Mouse (Mus musculus) neutrophil, adult 65 days (primary cell): ENCODE measurements around the gene Vps26c. TPM values are rescaled to one million over a fixed set of nuclear protein-coding genes. Genes with fewer than 3 reads are reported as not detected.

Experiments used
- total RNA-seq: library from RNA; stranded (reverse); gene quantifications from 2 replicates; pipeline ENCODE4 v1.2.4, GENCODE M21; 2023

Vps26c gene
- total RNA-seq: 25.3 and 34.2 TPM in 2 replicates

DNA sequence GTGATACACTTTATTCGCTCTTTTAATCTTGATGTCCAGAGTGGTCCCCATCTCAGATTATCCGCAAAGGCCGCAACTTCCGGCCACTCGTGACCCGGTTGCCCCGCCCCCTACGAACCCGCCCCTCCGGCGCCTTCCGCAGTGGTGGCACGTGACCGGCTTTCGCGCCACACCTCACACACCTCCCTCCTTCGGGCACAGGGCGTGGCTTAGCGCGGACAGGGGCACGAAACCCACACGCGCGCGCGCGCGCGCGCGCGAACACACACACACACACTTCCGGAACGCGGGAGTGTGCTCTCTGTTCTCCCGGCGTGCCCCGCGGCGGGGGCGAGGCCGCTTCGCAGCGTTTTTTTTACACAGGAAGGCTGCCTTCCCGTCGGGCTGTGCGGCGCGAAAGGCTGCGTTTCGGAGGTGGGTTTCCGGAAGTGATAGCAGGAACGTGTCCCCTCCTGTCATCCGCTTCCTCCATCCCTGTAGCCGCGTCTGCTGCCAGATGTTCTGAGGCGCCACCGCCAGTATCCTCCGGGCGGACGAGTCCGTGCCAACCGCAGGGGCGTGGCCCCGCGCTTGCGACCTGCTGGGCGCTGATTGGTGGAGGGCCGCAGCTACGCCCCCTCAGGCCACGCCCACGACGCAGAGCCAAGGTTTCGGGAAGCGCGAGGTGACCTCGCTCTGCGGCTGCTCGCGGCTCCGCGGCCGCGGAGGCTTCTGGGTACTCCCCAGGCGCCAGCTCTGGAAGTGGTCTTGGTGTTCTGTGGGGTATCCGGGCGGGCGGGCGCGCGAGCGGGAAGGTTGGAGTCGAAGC, at the start of gene Vps26c:
Vps26c (minus strand) TSS at position 487 of the 808 bp plus-strand sequence.

DNA sequence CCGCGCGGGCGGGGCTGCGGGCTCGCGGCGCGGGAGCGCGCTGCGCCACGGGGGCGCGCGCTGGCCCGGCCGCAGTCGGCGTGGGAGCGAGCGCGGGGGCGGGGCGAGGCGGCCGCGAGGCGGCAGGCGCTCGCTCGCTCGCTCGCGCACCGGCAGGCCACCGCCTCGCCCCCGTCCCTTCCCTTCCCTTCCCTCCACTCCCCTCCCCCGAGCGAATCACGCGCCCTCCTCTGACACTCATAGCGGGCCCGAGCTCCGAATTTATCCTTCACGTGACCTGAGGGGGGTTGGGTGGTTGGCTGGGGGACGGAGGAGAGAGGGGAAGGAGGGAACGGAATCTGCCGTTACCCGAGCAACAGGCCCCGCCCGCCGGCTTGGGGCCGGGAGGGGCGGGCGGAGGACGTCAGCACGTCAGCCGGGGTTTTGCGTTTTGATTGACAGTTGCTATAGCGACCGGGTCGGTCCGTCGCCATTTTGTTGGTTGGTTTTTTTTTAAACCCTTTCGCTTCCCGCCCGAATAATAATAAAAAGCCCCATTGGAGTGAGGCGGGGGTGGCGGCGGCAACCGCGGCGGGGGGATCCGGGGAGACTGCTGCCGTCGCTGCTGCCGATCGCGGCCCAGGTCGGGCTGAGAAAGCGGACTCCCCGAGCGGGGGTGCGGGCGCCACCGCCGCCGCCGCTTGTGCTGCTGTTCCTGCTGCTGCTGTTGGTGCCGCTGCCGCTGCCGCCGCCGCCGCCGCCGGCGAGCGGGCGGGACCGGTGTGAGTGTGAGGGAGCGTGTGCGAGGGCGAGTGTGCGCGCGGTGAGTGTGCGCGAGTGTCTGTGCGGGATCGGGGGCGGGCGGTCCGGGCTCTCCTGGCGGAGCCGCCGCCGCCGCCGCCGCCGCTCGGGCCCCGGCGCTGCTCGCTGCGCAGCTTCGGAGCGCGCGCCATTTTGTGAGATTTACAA, 42.9 kb upstream of the Vps26c start, which contains the start of gene Dyrk1a:
Dyrk1a (plus strand) TSS at position 782 of the 948 bp plus-strand sequence.

Other genes with a start within 250 kb of the Vps26c start
- 18.7 and 21.2 TPM in 2 replicates for gene Hlcs, start 213.3 kb downstream of the Vps26c start, total RNA-seq
- not detected in 2 replicates for gene Ripply3, start 198.4 kb downstream of the Vps26c start, total RNA-seq
- gene Ttc3, start 156.2 kb downstream of the Vps26c start, total RNA-seq: 17.8 and 24.4 TPM in 2 replicates
- gene Pigp, start 155.0 kb downstream of the Vps26c start, total RNA-seq: 7.1 and 8.7 TPM in 2 replicates
- gene Dyrk1a, start 43.2 kb upstream of the Vps26c start, total RNA-seq: 71.4 and 80.2 TPM in 2 replicates